Mouse (Mus musculus): ENCODE results near the gene Eif4b. TPM values are rescaled to one million over a fixed set of nuclear protein-coding genes. Genes with fewer than 3 reads are reported as not detected.

The Eif4b gene
- polyA plus RNA-seq, 1 experiment from 2014 or later = 133 TPM

DNA sequence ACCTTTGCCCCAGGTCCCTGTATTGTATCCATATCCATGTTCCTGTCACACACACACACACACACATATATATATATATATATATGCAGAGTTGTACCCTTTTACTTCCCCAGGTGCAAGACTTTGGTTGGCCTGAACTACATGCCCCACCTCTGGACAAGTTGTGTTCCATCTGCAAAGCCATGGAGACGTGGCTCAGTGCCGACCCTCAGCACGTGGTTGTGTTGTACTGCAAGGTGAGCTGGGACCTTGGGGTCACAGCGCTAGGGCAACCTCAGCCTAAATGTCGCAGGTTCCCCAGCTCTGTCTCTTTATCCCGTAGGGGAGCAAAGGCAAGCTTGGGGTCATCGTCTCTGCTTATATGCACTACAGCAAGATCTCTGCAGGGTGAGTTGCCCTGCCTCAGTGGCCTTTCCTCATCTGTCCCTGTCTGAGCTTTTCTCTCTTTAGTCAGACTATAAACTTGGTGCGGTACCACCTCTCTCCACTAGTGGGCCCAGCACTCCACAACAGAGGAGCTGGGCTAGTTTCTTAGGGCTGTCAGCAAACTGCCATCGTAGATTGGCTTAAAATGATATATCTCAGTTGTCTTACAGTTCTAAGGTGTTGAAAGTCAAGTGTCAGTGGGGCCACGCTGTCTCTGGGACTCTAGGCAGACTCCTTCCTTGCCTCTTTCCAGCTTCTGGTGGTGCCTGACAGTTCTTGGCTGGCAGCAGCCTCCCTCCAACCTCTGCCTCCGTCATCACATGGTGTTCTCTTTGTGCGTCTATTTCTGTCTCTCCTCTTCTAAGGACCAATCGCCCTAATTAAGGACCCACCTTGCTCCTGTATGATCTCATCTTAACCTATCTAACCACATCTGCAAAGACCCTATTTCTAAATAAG is 34.4 kb downstream of the Eif4b start:
- Histone ChIP-seq H3K27ac (replicated peaks) (no peak overlapping the region), H3K4me1 (peaks cover 78% of the 10 kb centered on the region), H3K4me3 (no peak overlapping the region), H3K27me3 (replicated peaks; ENCODE audit: low read depth, poor library complexity, severe bottlenecking) (peaks cover 49% of the 10 kb centered on the region), H3K9me3 (no peaks in the 10 kb centered on the region), H3K36me3 (replicated peaks) (peaks cover 60% of the 10 kb centered on the region)
- WGBS = 45% methylated on average over 13 of the region's 13 CpGs
- peak; percentile 77 for DNase-seq (ENCODE audit: low spot score)

DNA sequence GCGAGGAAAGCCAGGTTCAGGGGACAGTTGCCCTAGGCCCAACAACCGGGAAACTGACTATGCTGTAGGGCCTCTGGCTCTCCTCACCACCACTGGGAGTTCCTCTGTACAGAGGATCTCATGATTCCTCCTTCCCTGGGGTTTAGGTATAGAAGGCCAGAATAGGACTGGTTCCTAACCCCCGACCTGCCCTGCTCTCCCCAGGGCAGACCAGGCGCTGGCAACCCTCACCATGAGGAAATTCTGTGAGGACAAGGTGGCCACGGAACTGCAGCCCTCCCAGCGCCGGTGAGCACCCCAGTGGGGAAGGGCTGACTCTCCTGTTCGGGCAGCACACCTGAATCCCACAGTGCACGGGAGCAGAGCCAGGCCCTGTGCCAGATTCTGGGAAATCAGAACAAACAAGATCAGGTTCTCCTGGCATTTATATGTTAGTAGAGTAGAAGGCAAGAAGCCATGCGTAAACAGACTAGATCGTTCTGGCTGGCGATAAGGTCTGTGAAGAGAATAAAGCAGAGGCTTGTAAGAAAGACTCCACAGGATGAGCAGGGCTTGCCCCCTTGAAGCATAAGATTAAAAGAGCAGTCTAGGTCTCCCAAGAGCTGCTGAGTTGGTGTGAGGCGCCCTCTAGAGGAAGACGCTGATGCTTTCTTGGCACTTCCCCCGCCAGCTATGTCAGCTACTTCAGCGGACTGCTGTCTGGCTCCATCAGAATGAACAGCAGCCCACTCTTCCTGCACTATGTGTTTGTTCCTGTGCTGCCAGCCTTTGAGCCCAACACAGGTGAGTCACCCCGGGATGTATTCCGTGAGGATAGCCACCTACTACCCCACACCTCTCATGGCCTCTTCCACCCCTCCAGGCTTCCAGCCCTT is 35.3 kb downstream of the Eif4b start:
- 53% methylated on average over 18 of the region's 18 CpGs for WGBS
- H3K27me3 ChIP-seq (replicated peaks; ENCODE audit: low read depth, poor library complexity, severe bottlenecking) = peaks cover 48% of the 10 kb centered on the region
- no peaks in the 10 kb centered on the region for H3K9me3 ChIP-seq
- H3K36me3 ChIP-seq (replicated peaks) = peaks cover 69% of the 10 kb centered on the region
- peak; percentile 74 for DNase-seq (ENCODE audit: low spot score)
- peaks cover 75% of the 10 kb centered on the region for H3K4me1 ChIP-seq
- no peak overlapping the region; the same call in 1 of the 2 replicates for H3K4me3 ChIP-seq
- 0 out of 2 replicates have a peak overlapping the region, but pooled peaks have one; percentile 6 for H3K27ac ChIP-seq (replicated peaks)

DNA sequence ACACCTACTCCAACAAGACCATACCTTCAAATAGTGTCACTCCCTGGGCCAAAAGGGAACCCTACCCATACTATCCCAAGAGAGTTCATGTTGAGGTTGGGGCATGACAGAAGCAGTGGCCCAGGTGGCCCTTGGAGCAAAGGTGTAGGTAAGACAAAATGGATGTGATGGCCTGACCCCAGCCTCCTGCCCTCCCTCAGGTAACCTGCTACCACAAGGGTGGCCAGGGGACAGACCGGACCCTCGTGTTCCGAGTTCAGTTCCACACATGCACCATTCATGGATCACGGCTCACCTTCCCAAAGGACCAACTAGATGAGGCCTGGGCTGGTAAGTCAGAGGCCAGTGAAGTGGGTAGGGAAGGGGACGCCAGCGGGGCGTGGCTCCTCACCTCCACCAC is 36.7 kb downstream of the Eif4b start:
- Histone ChIP-seq H3K36me3 (replicated peaks) (peaks cover 80% of the 10 kb centered on the region), H3K27me3 (replicated peaks; ENCODE audit: low read depth, poor library complexity, severe bottlenecking) (peaks cover 35% of the 10 kb centered on the region), H3K4me3 (no peak overlapping the region), H3K27ac (replicated peaks) (no peak overlapping the region), H3K9me3 (no peaks in the 10 kb centered on the region), H3K4me1 (peaks cover 61% of the 10 kb centered on the region)
- 95% methylated on average over 7 of the region's 7 CpGs for WGBS
- DNase-seq (ENCODE audit: low spot score) = no peak

DNA sequence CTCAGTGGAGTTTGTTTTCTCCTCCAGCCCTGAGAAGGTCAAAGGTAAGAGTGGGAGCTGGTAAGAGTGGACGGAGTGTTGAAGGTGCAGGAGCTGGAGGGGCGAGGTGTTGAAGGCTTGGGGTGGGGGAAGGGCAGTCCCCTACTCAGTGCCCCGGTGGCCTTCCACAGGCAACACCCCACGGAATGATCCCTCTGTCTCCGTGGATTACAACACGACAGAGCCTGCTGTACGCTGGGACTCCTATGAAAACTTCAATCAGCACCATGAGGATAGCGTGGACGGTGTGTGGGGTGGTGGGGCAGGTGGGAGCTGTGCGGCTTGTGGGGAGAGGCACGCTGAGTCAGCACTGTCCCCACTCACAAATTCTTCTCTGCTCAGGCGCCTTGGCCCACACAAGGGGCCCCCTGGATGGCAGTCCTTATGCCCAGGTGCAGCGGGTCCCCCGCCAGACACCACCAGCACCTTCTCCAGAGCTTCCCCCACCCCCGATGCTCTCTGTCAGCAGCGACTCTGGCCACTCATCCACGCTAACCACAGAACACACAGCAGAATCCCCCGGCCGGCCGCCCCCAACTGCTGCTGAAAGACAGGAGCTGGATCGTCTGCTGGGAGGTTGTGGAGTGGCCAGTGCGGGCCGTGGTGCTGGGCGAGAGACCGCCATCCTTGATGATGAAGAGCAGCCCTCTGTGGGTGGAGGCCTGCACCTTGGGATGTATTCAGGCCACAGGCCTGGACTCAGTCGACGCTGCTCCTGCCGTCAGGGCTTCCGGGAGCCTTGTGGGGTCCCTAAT is 37.3 kb downstream of the Eif4b start:
- Histone ChIP-seq H3K9me3 (no peaks in the 10 kb centered on the region), H3K4me3 (no peak overlapping the region), H3K27me3 (replicated peaks; ENCODE audit: low read depth, poor library complexity, severe bottlenecking) (peaks cover 29% of the 10 kb centered on the region), H3K4me1 (peaks cover 55% of the 10 kb centered on the region), H3K36me3 (replicated peaks) (peaks cover 80% of the 10 kb centered on the region), H3K27ac (replicated peaks) (no peak overlapping the region)
- WGBS = 83% methylated on average over 29 of the region's 29 CpGs
- DNase-seq (ENCODE audit: low spot score) = no peak

DNA sequence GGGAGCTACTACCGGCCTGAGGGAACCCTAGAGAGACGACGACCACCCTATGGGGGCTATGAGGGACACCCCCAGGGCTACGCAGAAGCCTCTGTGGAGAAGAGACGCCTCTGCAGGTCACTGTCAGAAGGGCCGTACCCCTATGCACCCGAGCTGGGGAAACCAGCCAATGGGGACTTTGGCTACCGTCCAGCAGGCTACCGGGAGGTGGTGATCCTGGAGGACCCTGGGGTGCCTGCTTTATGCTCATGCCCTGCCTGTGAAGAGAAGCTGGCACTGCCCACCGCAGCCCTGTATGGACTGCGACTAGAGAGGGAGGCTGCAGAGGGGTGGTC is 37.9 kb downstream of the Eif4b start:
- Histone ChIP-seq H3K27me3 (replicated peaks; ENCODE audit: low read depth, poor library complexity, severe bottlenecking) (peaks cover 23% of the 10 kb centered on the region), H3K27ac (replicated peaks) (no peak overlapping the region), H3K9me3 (no peaks in the 10 kb centered on the region), H3K4me1 (peaks cover 49% of the 10 kb centered on the region), H3K4me3 (no peak overlapping the region), H3K36me3 (replicated peaks) (peaks cover 84% of the 10 kb centered on the region)
- WGBS = 83% methylated on average over 11 of the region's 11 CpGs
- no peak for DNase-seq (ENCODE audit: low spot score)

DNA sequence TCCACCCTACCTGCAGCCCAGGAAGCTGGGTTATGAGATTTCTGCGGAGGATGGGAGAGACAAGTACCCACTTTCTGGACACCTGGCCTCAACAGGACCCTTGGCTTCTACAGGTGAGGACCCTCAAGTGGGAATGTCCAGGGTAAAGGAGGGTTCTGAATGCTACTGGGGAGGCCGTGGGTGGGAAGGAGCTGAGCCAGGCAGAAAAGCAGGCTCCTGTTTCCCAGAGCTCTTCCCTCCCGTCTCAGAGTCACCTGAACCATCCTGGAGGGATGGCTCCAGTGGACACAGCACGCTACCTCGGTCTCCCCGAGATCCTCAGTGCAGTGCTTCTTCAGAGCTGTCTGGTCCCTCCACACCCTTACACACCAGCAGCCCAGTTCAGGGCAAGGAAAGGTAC is 38.6 kb downstream of the Eif4b start:
- no peak for DNase-seq (ENCODE audit: low spot score)
- Histone ChIP-seq H3K36me3 (replicated peaks) (peaks cover 88% of the 10 kb centered on the region), H3K27ac (replicated peaks) (no peak overlapping the region), H3K27me3 (replicated peaks; ENCODE audit: low read depth, poor library complexity, severe bottlenecking) (peaks cover 16% of the 10 kb centered on the region), H3K9me3 (no peaks in the 10 kb centered on the region), H3K4me3 (no peak overlapping the region), H3K4me1 (peaks cover 42% of the 10 kb centered on the region)
- 92% methylated on average over 6 of the region's 6 CpGs for WGBS

DNA sequence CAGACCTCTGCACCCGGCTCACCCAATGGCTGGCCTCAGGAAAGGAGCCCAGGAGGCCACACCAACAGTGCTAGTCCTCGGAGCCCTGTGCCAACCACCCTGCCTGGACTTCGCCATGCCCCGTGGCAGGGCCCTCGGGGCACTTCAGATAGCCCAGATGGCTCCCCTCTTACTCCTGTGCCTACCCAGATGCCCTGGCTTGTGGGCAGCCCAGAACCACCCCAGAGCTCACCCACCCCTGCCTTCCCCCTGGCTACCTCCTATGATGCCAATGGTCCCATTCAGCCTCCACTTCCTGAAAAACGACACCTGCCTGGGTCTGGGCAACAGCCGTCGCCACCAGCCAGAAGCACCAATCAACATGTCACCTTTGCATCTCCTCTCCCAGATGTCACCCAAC is 39.3 kb downstream of the Eif4b start:
- Histone ChIP-seq H3K27me3 (replicated peaks; ENCODE audit: low read depth, poor library complexity, severe bottlenecking) (peaks cover 10% of the 10 kb centered on the region), H3K9me3 (no peaks in the 10 kb centered on the region), H3K27ac (replicated peaks) (no peak overlapping the region), H3K4me1 (peaks cover 38% of the 10 kb centered on the region), H3K4me3 (no peak overlapping the region), H3K36me3 (replicated peaks) (peaks cover 94% of the 10 kb centered on the region)
- 80% methylated on average over 8 of the region's 8 CpGs for WGBS
- DNase-seq (ENCODE audit: low spot score) = no peak

DNA sequence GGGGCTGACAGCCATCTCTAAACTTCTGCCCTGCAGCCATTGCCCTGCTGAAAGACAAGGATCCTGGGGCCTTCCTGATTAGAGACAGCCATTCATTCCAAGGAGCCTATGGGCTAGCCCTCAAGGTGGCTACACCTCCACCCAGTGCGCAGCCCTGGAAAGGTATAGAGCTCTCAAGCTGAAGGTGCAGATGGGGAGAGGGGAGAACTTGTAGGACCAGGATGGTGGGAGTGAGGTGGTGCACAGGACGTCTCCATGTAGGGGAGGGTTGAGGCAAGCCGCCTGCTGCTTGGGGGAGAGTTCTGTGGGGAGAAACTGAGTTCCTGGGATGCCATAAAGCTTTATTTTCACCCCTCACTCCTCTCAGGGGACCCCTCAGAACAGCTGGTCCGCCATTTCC is 40.1 kb downstream of the Eif4b start:
- no peak for DNase-seq (ENCODE audit: low spot score)
- Histone ChIP-seq H3K9me3 (no peaks in the 10 kb centered on the region), H3K36me3 (replicated peaks) (peaks cover 99% of the 10 kb centered on the region), H3K27ac (replicated peaks) (no peak overlapping the region), H3K27me3 (replicated peaks; ENCODE audit: low read depth, poor library complexity, severe bottlenecking) (peaks cover 1% of the 10 kb centered on the region; the same call in 1 of the 2 replicates), H3K4me1 (peaks cover 38% of the 10 kb centered on the region), H3K4me3 (no peak overlapping the region)
- 87% methylated on average over 4 of the region's 4 CpGs for WGBS

DNA sequence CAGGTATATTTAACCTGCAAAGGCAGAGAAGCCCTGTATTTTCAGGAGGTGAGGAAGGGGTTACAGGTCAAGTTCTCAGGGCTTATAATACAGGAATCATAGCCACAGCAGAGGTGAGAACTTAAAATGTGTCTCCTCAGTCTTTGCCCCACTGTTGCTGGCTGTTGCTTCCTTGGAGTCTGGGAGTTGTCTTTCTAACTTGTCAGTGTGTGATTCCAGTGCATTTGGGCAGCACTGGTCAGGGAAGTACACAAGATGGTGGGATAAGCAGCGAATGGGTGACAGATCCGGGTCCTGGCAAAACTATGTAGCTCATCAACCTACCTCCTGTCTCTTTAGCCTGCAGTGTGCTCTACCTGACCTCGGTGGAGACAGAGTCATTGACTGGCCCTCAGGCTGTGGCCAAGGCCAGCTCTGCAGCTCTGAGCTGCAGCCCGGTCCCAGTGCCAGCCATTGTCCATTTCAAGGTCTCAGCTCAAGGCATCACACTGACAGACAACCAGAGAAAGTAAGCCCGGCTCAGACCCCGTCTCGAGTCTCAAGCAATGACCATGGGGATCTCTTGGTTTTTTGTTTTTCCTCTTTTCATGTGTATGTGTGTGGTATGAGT is 41.2 kb downstream of the Eif4b start:
- H3K27ac ChIP-seq (replicated peaks) = no peak overlapping the region
- no peak overlapping the region for H3K4me3 ChIP-seq
- peaks cover 99% of the 10 kb centered on the region for H3K36me3 ChIP-seq (replicated peaks)
- H3K4me1 ChIP-seq = peaks cover 31% of the 10 kb centered on the region
- 92% methylated on average over 7 of the region's 7 CpGs for WGBS
- H3K9me3 ChIP-seq = no peaks in the 10 kb centered on the region
- DNase-seq (ENCODE audit: low spot score) = no peak
- H3K27me3 ChIP-seq (replicated peaks; ENCODE audit: low read depth, poor library complexity, severe bottlenecking) = no peaks in the 10 kb centered on the region

DNA sequence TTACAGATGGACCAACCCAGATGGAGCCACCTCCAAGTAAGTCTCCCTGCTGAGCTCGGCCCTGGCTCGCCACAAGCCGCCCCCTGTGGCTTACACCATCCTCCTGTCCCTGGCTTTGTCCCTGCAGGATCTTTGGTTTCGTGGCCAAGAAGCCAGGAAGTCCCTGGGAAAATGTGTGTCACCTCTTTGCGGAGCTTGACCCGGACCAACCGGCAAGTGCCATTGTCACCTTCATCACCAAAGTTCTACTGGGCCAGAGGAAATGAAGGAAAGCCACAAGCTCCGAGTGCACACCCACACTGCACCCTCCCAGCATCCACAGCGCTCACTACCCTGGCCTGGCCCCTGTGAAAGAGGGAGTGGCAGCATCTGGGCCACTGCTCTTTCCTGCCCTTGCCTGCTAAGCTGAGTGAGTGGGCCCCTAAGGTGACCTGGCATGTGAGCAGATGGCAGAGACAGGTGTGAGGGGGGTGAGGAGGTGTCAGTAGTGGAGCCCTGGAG is 42.2 kb downstream of the Eif4b start:
- peaks cover 100% of the 10 kb centered on the region for H3K36me3 ChIP-seq (replicated peaks)
- no peaks in the 10 kb centered on the region for H3K27me3 ChIP-seq (replicated peaks; ENCODE audit: low read depth, poor library complexity, severe bottlenecking)
- WGBS = 76% methylated on average over 9 of the region's 9 CpGs
- H3K9me3 ChIP-seq = no peaks in the 10 kb centered on the region
- H3K27ac ChIP-seq (replicated peaks) = no peak overlapping the region
- no peak for DNase-seq (ENCODE audit: low spot score)
- H3K4me3 ChIP-seq = no peak overlapping the region; the same call in 1 of the 2 replicates
- peaks cover 30% of the 10 kb centered on the region for H3K4me1 ChIP-seq

DNA sequence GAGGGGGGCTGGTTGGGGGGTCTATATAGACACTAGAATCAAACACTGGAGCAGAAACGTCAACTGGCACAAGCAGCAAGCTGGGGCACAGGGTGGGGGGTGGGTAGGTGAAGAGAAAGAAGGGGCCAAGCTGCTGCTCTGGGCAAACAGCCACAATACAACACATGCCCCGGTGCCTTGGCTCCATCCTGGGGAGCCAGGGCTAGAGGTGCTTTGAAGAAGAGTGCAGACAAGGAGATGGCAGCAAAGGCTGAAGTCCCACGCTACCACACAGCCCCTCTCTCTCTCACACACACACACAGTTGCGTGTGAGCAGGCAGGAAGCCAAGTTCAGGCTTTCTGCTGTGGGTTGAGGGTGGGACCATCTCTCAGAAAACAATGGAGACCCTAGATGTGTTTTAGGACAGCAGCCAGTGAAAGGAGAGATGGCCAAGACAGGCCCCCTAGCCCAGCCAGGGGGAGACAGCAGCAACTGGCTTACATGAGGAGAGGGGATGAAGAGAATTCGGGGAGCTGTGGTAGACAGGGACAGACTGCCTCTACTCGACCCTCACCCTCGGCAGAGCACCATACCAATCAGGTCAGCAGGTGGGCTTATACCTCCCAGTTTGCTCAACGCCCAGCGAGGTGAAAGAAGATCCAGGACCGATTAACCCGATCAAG is 43.3 kb downstream of the Eif4b start:
- Histone ChIP-seq H3K27me3 (replicated peaks; ENCODE audit: low read depth, poor library complexity, severe bottlenecking) (no peaks in the 10 kb centered on the region), H3K4me3 (no peak overlapping the region), H3K27ac (replicated peaks) (no peak overlapping the region), H3K36me3 (replicated peaks) (peaks cover 100% of the 10 kb centered on the region), H3K4me1 (peaks cover 24% of the 10 kb centered on the region), H3K9me3 (no peaks in the 10 kb centered on the region)
- WGBS = 82% methylated on average over 11 of the region's 11 CpGs
- no peak for DNase-seq (ENCODE audit: low spot score)

All from embryonic facial prominence, embryonic 10.5 days (tissue).